Mouse (Mus musculus) embryonic fibroblast, embryonic 13.5 days (primary cell): ENCODE measurements around the gene Nfkb1. TPM values are rescaled to one million over a fixed set of nuclear protein-coding genes. Genes with fewer than 3 reads are reported as not detected.
A peak's percentile ranks its signal among the peaks of the same experiment; 100 is the strongest.

Experiments
- H3K27ac ChIP-seq: 2 replicates; pipeline ENCODE4 v1.5.1; 2012; ENCODE audit warnings: low read length, control low read depth, inconsistent platforms; ENCODE audit not compliant: insufficient read depth
- H3K4me1 ChIP-seq: 2 replicates; pipeline ENCODE4 v1.6.1; 2011; ENCODE audit warnings: low read length; ENCODE audit not compliant: control insufficient read depth, insufficient read depth
- H3K4me3 ChIP-seq: 2 replicates; pipeline ENCODE4 v1.5.1; 2011; ENCODE audit warnings: mild to moderate bottlenecking, control low read depth, low read length; ENCODE audit not compliant: insufficient read depth
- CTCF ChIP-seq: IDR thresholded peaks from 2 replicates; pipeline ENCODE4 v1.5.1; 2011; ENCODE audit warnings: mild to moderate bottlenecking, control low read depth, low read length, moderate library complexity, borderline replicate concordance; ENCODE audit not compliant: insufficient read depth
- POLR2A ChIP-seq: IDR thresholded peaks from 2 replicates; pipeline ENCODE4 v1.6.1; 2011; ENCODE audit warnings: low read depth, mild to moderate bottlenecking, control low read depth, low read length, moderate library complexity
- polyA plus RNA-seq: library from polyadenylated mRNA; stranded (reverse); fragments of >200 nt; gene quantifications from 2 replicates; pipeline ENCODE4 v1.2.4, GENCODE M21; 2011; ENCODE audit warnings: low read depth; ENCODE audit not compliant: missing spikeins, insufficient read length

The Nfkb1 gene
- polyA plus RNA-seq, 1 experiment, result 54.8 TPM

- Histone ChIP-seq H3K4me1 (no peaks in the 10 kb centered on the region), H3K27ac (no peak overlapping the region), H3K4me3 (no peak overlapping the region)
- TF ChIP-seq CTCF (no peak), POLR2A (no peak)
Measured at GRCm38 (mm10) chr3:135650773-135651555, 40.4 kb downstream of the Nfkb1 start.

GRCm38 (mm10) chr3:135649809-135650208, 41.5 kb downstream of the Nfkb1 start:
- no peak overlapping the region for H3K27ac ChIP-seq
- TF ChIP-seq POLR2A (no peak), CTCF (no peak)
- no peak overlapping the region for H3K4me3 ChIP-seq
- no peaks in the 10 kb centered on the region for H3K4me1 ChIP-seq

- Histone ChIP-seq H3K4me1 (no peaks in the 10 kb centered on the region), H3K4me3 (no peak overlapping the region), H3K27ac (no peak overlapping the region)
- TF ChIP-seq CTCF (no peak), POLR2A (no peak)
Measured at GRCm38 (mm10) chr3:135648501-135648900, 42.8 kb downstream of the Nfkb1 start.

GRCm38 (mm10) chr3:135646622-135647021, 44.7 kb downstream of the Nfkb1 start:
- no peak overlapping the region for H3K27ac ChIP-seq
- peaks cover 2% of the 10 kb centered on the region for H3K4me1 ChIP-seq
- no peak overlapping the region for H3K4me3 ChIP-seq
- TF ChIP-seq POLR2A (no peak), CTCF (no peak)

- Histone ChIP-seq H3K4me3 (no peak overlapping the region), H3K27ac (no peak overlapping the region), H3K4me1 (peaks cover 4% of the 10 kb centered on the region)
- TF ChIP-seq POLR2A (no peak), CTCF (no peak)
Measured at GRCm38 (mm10) chr3:135644971-135645370, 46.4 kb downstream of the Nfkb1 start.

- peaks cover 4% of the 10 kb centered on the region for H3K4me1 ChIP-seq
- H3K27ac ChIP-seq, result peak overlapping the region; percentile 10; the same call in 1 of the 2 replicates
- H3K4me3 ChIP-seq, result no peak overlapping the region
- TF ChIP-seq CTCF, result no peak
Measured at GRCm38 (mm10) chr3:135641623-135641915, 49.8 kb downstream of the Nfkb1 start.

GRCm38 (mm10) chr3:135640856-135641622, 50.3 kb downstream of the Nfkb1 start:
- TF ChIP-seq CTCF (no peak), POLR2A (no peak)
- Histone ChIP-seq H3K4me3 (no peak overlapping the region), H3K27ac (peak overlapping the region; percentile 10; the same call in 1 of the 2 replicates), H3K4me1 (peaks cover 4% of the 10 kb centered on the region)

- no peak overlapping the region for H3K4me3 ChIP-seq
- no peak for TF ChIP-seq POLR2A
- no peak for TF ChIP-seq CTCF
- H3K27ac ChIP-seq, result no peak overlapping the region
- peaks cover 4% of the 10 kb centered on the region for H3K4me1 ChIP-seq
Measured at GRCm38 (mm10) chr3:135640203-135640602, 51.1 kb downstream of the Nfkb1 start.

- peaks cover 4% of the 10 kb centered on the region for H3K4me1 ChIP-seq
- H3K4me3 ChIP-seq, result no peak overlapping the region
- no peak overlapping the region for H3K27ac ChIP-seq
- no peak for TF ChIP-seq CTCF
- no peak for TF ChIP-seq POLR2A
Measured at GRCm38 (mm10) chr3:135637592-135637991, 53.8 kb downstream of the Nfkb1 start.

- H3K27ac ChIP-seq, result no peak overlapping the region
- TF ChIP-seq CTCF (no peak), POLR2A (no peak)
- H3K4me1 ChIP-seq, result peaks cover under 1% of the 10 kb centered on the region; the same call in 1 of the 2 replicates
- no peak overlapping the region for H3K4me3 ChIP-seq
Measured at GRCm38 (mm10) chr3:135636454-135636853, 54.9 kb downstream of the Nfkb1 start.
